Mouse (Mus musculus) liver, adult 2 months (tissue): ENCODE data around the gene Cd101.

Experiments used
- CTCF ChIP-seq: fragments of 200-500 bp; IDR thresholded peaks from 2 replicates; pipeline ENCODE4 v1.5.1; 2011; ENCODE audit warnings: low read depth, low read length, control low read depth
- POLR2A ChIP-seq: fragments of 200-500 bp; IDR thresholded peaks from 2 replicates; pipeline ENCODE4 v1.6.1; 2011; ENCODE audit warnings: low read length, control low read depth; ENCODE audit not compliant: insufficient read depth; ENCODE audit errors: extremely low read depth

DNA sequence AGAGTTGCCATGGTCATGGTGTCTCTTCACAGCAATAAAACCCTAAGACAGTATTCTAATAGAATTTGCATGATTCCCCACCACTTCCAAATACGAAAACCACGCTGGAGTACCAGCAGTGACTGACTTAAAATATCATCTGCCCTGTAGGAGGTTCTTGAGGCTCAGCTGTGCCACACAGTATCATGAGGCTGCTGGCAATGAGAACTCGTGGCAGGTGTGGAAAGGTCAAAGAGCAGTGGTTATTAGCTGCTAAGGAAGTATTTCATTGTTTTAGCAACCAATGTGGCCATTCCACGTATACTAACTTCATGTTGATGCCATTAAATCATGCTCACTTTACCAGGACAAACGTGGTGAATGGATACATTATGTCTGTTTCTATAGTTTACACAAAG, 18.2 kb downstream of the Cd101 start:
- no peak for TF ChIP-seq CTCF
- TF ChIP-seq POLR2A: no peak
